Mouse (Mus musculus) spleen, adult 18-20 months (tissue): ENCODE data around the gene Washc1.
"Not testable (repeated sequence)": the region's sequence is repeated elsewhere in the genome, so short reads cannot be mapped to it uniquely, and the experiment has no call there.

Experiments
- DNase-seq, 2 experiments: peaks; one replicate each; pipeline ENCODE4 v3.0.0; 2022; ENCODE audit warnings: mixed read lengths in 2 of 2

Washc1 gene

DNA sequence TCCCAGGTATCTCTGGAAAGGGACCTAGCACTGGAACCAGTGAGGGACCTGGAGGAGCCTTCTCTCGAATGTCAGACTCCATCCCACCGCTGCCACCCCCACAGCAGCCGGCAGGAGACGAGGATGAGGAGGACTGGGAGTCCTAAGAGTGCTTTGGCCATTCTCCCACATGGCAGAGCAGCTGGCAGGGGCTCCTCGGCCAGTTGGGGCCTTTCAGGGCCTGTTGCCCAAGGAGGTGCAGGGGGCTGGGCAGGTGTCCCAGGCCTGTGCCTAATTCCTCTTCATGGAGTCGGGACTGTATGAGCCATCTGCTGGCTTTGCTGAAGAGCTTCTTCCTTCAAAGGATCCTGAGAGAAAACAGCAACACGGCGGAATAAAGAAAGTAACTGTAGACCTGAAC is 7.6 kb downstream of the Washc1 start:
- no peak for DNase-seq

DNA sequence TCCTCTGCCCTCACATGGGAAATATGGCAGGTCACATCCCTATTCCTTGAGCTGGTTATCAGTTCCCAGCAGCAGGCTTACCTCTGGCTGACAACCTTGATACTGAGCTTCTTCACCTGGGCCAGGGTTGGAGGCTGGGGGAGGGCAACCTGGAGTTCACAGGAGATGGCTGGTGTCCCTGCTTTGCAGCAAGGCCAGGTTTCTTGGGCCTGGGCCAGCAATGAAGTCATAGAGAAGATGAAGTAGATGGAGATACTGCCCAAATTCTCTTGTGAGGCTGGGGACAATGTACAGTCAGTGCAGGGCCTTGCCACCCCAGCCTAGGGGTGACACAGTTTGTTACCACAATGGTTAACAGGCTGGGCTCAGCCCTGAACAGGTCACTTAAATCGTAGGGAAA is 9.4 kb downstream of the Washc1 start:
- DNase-seq: no peak

- peak; percentile 87 to 97 for DNase-seq
These were observed 11.9 kb downstream of the Washc1 start, which contains the start of gene Ddx11 for GRCm38 (mm10) chr17:66123066-66123815. TSS of gene Ddx11 (plus strand) at chr17:66123520.

- DNase-seq: no peak
These were observed 12.7 kb downstream of the Washc1 start for GRCm38 (mm10) chr17:66123816-66124610.

DNA sequence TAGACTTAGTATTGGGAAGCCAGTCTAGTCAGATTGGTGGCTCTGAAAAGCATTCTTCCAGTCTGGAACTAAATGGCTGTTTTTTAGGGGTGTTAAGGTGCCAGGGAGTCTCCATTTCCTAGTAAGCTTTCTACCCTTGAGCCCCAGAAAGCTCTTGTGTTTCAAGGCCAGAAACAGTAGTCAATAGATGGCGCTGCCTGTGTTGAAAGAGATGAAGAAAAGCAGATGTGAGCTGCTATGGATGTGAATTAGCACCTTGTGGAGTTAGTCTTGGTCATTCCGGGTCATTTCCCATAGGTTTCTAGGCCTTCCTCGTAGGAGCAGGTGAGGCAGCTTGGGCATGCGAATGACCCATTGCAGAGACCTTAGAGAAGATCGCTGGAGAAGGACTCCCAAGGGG is 13.9 kb downstream of the Washc1 start:
- no peak for DNase-seq

DNA sequence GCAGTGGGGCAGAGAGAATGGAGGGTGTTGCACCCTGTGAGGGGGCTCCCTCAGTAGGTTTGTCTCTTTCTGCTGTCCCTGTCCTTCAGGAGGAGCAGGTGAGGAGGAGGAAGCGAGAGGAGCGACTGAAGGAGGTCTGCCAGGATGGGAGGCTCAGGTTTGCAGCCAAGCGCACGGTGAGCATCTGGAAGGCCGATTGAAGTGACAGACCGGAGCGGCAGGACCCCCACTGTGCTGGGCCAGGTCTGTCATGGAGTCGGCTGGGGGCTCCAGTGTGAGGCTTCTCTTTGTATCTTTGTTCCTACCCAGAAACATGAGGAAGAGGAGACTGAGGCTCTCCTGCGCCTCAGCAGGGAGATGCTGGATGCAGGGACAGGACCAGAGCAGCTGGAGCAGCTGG is 19.0 kb downstream of the Washc1 start:
- no peak for DNase-seq

GRCm38 (mm10) chr17:66131212-66131611 is 19.9 kb downstream of the Washc1 start:
- no peak for DNase-seq

DNA sequence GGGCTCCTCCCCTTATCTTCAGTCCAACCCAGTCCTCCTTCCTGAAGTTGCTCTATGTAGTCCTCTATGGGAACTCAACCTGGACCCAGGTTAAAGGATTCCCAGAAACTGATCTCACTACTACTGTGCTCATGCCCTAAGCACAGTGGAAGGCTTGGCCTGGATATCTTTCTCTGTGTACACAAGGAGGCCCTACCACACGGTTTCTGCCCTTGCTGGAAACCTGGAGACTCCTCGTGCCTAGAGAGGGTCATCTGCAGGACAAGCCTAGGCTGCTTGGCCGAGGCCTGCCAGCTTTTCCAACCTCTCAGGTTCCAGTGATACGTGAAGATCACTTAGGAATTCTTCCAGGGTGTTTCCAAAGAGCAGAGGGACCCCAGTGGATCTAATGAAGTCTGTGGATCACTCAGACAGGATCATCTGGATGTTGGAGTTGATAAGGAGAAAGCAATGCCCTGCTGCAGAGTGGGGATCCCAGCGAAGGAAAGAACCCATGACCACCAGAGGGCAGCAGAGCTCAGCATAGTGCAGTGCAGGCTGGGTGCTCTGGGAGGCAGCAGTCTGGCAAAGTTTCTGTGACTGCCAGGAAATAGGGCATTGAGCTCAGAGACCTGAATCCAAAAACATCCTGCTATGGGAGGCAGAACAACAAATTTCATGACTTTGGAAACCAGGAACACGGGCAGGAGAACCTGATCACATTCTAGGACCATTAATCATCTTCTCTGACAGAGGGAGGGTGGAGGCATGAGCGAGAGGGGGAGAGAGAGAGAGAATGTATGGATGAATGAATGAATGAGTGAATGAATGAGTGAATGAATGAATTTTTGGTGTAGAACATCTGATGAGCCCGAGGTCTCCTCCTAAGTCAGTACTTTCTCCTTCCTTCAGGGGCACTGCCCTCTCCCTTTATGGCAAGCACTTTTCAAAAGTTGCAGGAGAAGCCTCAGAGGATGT is 41.6 kb downstream of the Washc1 start:
- not testable (repeated sequence) for DNase-seq

- DNase-seq: not testable (repeated sequence)
These were observed 42.5 kb downstream of the Washc1 start for GRCm38 (mm10) chr17:66153735-66154423.

DNA sequence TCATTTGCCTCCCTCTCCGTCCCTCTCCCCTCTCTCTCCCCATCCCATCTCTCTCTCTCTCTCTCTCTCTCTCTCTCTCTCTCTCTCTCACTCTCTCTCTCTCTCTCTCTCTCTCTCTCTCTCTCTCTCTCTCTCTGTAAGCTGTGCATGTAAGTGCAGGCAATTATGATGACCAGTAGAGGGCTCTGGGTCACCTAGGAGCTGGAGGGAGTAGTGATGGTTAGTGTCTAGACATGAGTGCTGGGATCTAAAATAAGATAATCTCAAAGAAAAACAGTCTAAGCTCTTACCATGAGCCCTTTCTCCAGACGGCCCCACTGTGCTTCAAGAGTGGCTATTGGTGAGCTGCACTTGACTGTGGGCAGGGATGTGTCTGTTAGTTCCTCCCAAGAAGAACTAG is 43.5 kb downstream of the Washc1 start:
- DNase-seq: no peak

DNA sequence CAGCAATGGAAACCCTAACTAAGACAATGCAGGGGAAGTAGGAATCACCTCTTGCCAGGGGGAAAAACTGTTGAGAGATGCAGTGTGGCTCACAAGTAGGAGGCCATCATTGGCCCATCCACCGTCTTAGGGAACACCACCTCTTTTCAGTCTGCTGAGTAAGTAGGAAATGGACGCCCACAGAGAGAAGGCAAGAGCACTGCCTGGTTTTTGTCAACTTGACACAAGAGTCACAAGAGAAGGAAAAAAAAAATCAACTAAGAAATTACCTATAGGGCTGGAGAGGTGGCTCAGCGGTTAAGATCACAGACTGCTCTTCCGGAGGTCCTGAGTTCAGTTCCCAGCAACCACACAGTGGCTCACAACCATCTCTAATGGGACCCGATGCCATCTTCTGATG is 46.9 kb downstream of the Washc1 start:
- DNase-seq: no peak

- DNase-seq: not testable (repeated sequence)
These were observed 55.8 kb downstream of the Washc1 start for GRCm38 (mm10) chr17:66167141-66167540.
